Mouse (Mus musculus): ENCODE measurements around the gene Olfr1105.

Olfr1105 gene

GRCm38 (mm10) chr2:87036431-87036830, at the start of gene Olfr1105:
Gene Olfr1105 (minus strand): TSS chr2:87036531.
- no peak for DNase-seq (ENCODE audit: low read depth, low spot score)

- DNase-seq (ENCODE audit: low read depth, low spot score): no peak
These were observed 39.4 kb upstream of the Olfr1105 start, which contains the start of gene Olfr1107 for GRCm38 (mm10) chr2:87075717-87076116. Gene Olfr1107 (minus strand): TSS chr2:87075817.

GRCm38 (mm10) chr2:87052173-87052572, 15.8 kb upstream of the Olfr1105 start, which contains the start of gene Olfr1106:
Gene Olfr1106 (minus strand): TSS chr2:87052273.
- DNase-seq (ENCODE audit: low read depth, low spot score): no peak

GRCm38 (mm10) chr2:87026980-87027379, 9.4 kb downstream of the Olfr1105 start, which contains the start of gene Olfr1104:
Gene Olfr1104 (minus strand): TSS chr2:87027080.
- no peak for DNase-seq (ENCODE audit: low read depth, low spot score)

GRCm38 (mm10) chr2:86998098-86998497, 38.2 kb downstream of the Olfr1105 start, which contains the start of gene Olfr1102:
Gene Olfr1102 (plus strand): TSS chr2:86998398.
- DNase-seq (ENCODE audit: low read depth, low spot score): no peak

GRCm38 (mm10) chr2:86991121-86991520, 45.2 kb downstream of the Olfr1105 start, which contains the start of gene Olfr1101:
Gene Olfr1101 (minus strand): TSS chr2:86991221.
- DNase-seq (ENCODE audit: low read depth, low spot score): no peak
